Mouse (Mus musculus) embryonic facial prominence, embryonic 10.5 days (tissue): ENCODE measurements at regions not wholly inside any gene's neighbourhood (a gene's known extent, or its start where the extent isn't known, plus 50 kb on each side); places are given as distances from the start of the nearest gene placed in this dataset.
"Not testable (repeated sequence)": the region's sequence is repeated elsewhere in the genome, so short reads cannot be mapped to it uniquely, and the experiment has no call there.

Source experiments
- DNase-seq: peaks from one replicate; pipeline ENCODE4 v3.0.0-alpha.2; 2017; ENCODE audit warnings: low spot score
- H3K27ac ChIP-seq: fragments of 300-500 bp; sonication (generic); replicated peaks from 2 replicates; pipeline ENCODE4 v1.5.1; 2016; ENCODE audit warnings: mild to moderate bottlenecking
- H3K27me3 ChIP-seq: fragments of 300-500 bp; sonication (generic); replicated peaks from 2 replicates; pipeline ENCODE4 v1.6.1; 2016; ENCODE audit warnings: low read depth, mild to moderate bottlenecking; ENCODE audit not compliant: poor library complexity, severe bottlenecking
- H3K36me3 ChIP-seq: fragments of 300-500 bp; sonication (generic); replicated peaks from 2 replicates; pipeline ENCODE4 v1.6.1; 2016; ENCODE audit warnings: mild to moderate bottlenecking, moderate library complexity
- H3K4me1 ChIP-seq: fragments of 300-500 bp; sonication (generic); 2 replicates; pipeline ENCODE4 v1.6.1; 2016
- H3K4me3 ChIP-seq: fragments of 300-500 bp; sonication (generic); 2 replicates; pipeline ENCODE4 v1.5.1; 2016; ENCODE audit warnings: mild to moderate bottlenecking, moderate library complexity
- H3K9me3 ChIP-seq: fragments of 300-500 bp; sonication (generic); 2 replicates; pipeline ENCODE4 v1.6.1; 2016; ENCODE audit warnings: mild to moderate bottlenecking
- WGBS: fragments of 180-500 bp; shearing (Covaris S2); methylation state at CpG from one replicate; pipeline ENCODE4 v1.1.7; 2016; 5-methylcytosine and 5-hydroxymethylcytosine counted together

- H3K4me1 ChIP-seq = no peaks in the 10 kb centered on the region
- H3K36me3 ChIP-seq = no peaks in the 10 kb centered on the region
- WGBS = 93% methylated on average over 2 of the region's 2 CpGs
- no peaks in the 10 kb centered on the region for H3K9me3 ChIP-seq
- no peaks in the 10 kb centered on the region for H3K27me3 ChIP-seq
- H3K4me3 ChIP-seq = no peak overlapping the region
- no peak for DNase-seq
- no peak overlapping the region for H3K27ac ChIP-seq
Measured at GRCm38 (mm10) chr3:5806947-5807575, 56.5 kb downstream of the Gm8797 start.

GRCm38 (mm10) chr3:5811071-5811590 lies 60.5 kb downstream of the Gm8797 start:
- Histone ChIP-seq H3K9me3 (no peaks in the 10 kb centered on the region), H3K36me3 (no peaks in the 10 kb centered on the region), H3K27ac (no peak overlapping the region), H3K4me1 (no peaks in the 10 kb centered on the region), H3K4me3 (no peak overlapping the region), H3K27me3 (no peaks in the 10 kb centered on the region)
- WGBS = 93% methylated on average over 3 of the region's 3 CpGs
- no peak for DNase-seq

GRCm38 (mm10) chr3:5820243-5820642 lies 69.6 kb downstream of the Gm8797 start:
- not testable (repeated sequence) for H3K4me1 ChIP-seq, DNase-seq, H3K27ac ChIP-seq, H3K27me3 ChIP-seq, H3K36me3 ChIP-seq, H3K4me3 ChIP-seq, H3K9me3 ChIP-seq
- 87% methylated on average over 7 of the region's 7 CpGs for WGBS

- not testable (repeated sequence) for H3K9me3 ChIP-seq, DNase-seq, H3K27ac ChIP-seq, H3K36me3 ChIP-seq, H3K4me1 ChIP-seq, H3K27me3 ChIP-seq, H3K4me3 ChIP-seq
- 31% methylated on average over 20 of the region's 20 CpGs for WGBS
Measured at GRCm38 (mm10) chr3:5860237-5860636, 109.6 kb downstream of the Gm8797 start.

- Histone ChIP-seq H3K4me3 (no peak overlapping the region), H3K4me1 (no peaks in the 10 kb centered on the region), H3K27ac (no peak overlapping the region), H3K9me3 (no peaks in the 10 kb centered on the region), H3K27me3 (no peaks in the 10 kb centered on the region), H3K36me3 (no peaks in the 10 kb centered on the region)
- DNase-seq = no peak
- WGBS = 76% methylated on average over 2 of the region's 2 CpGs
Measured at GRCm38 (mm10) chr3:5870407-5870806, 119.8 kb downstream of the Gm8797 start.

GRCm38 (mm10) chr3:5879113-5879512 lies 128.5 kb downstream of the Gm8797 start:
- DNase-seq = no peak
- H3K27me3 ChIP-seq = no peaks in the 10 kb centered on the region
- H3K4me1 ChIP-seq = no peaks in the 10 kb centered on the region
- no peak overlapping the region for H3K27ac ChIP-seq
- no peaks in the 10 kb centered on the region for H3K9me3 ChIP-seq
- H3K36me3 ChIP-seq = no peaks in the 10 kb centered on the region
- no peak overlapping the region for H3K4me3 ChIP-seq

GRCm38 (mm10) chr3:5917536-5917935 lies 166.9 kb downstream of the Gm8797 start:
- Histone ChIP-seq H3K4me1 (no peaks in the 10 kb centered on the region), H3K27me3 (no peaks in the 10 kb centered on the region), H3K9me3 (no peaks in the 10 kb centered on the region), H3K27ac (no peak overlapping the region), H3K4me3 (no peak overlapping the region), H3K36me3 (no peaks in the 10 kb centered on the region)
- DNase-seq = no peak
- 88% methylated on average over 1 of the region's 1 CpGs for WGBS

GRCm38 (mm10) chr3:5950243-5950642 lies 199.6 kb downstream of the Gm8797 start:
- not testable (repeated sequence) for H3K9me3 ChIP-seq, DNase-seq, H3K27me3 ChIP-seq, H3K4me3 ChIP-seq, H3K36me3 ChIP-seq, H3K27ac ChIP-seq, H3K4me1 ChIP-seq
- 92% methylated on average over 11 of the region's 11 CpGs for WGBS

GRCm38 (mm10) chr3:5989011-5989645 lies 238.5 kb downstream of the Gm8797 start:
- H3K36me3 ChIP-seq, H3K4me3 ChIP-seq, H3K9me3 ChIP-seq, DNase-seq, H3K27ac ChIP-seq, H3K27me3 ChIP-seq, H3K4me1 ChIP-seq: not testable (repeated sequence)
- WGBS = 81% methylated on average over 5 of the region's 5 CpGs

- no peak for DNase-seq
- 88% methylated on average over 1 of the region's 1 CpGs for WGBS
- no peak overlapping the region for H3K27ac ChIP-seq
- no peak overlapping the region for H3K4me3 ChIP-seq
- no peaks in the 10 kb centered on the region for H3K36me3 ChIP-seq
- no peaks in the 10 kb centered on the region for H3K9me3 ChIP-seq
- no peaks in the 10 kb centered on the region for H3K4me1 ChIP-seq
- H3K27me3 ChIP-seq = no peaks in the 10 kb centered on the region
Measured at GRCm38 (mm10) chr3:6004423-6004822, 253.8 kb downstream of the Gm8797 start.

GRCm38 (mm10) chr3:6018749-6019148 lies 268.1 kb downstream of the Gm8797 start:
- no peak for DNase-seq
- WGBS = 84% methylated on average over 1 of the region's 1 CpGs
- no peaks in the 10 kb centered on the region for H3K27me3 ChIP-seq
- H3K27ac ChIP-seq = no peak overlapping the region
- H3K4me3 ChIP-seq = no peak overlapping the region
- no peaks in the 10 kb centered on the region for H3K36me3 ChIP-seq
- no peaks in the 10 kb centered on the region for H3K9me3 ChIP-seq
- H3K4me1 ChIP-seq = no peaks in the 10 kb centered on the region

- not testable (repeated sequence) for DNase-seq, H3K27me3 ChIP-seq, H3K4me3 ChIP-seq, H3K27ac ChIP-seq, H3K36me3 ChIP-seq, H3K4me1 ChIP-seq, H3K9me3 ChIP-seq
- 71% methylated on average over 3 of the region's 3 CpGs for WGBS
Measured at GRCm38 (mm10) chr3:6041325-6041724, 290.7 kb downstream of the Gm8797 start.

- Histone ChIP-seq H3K27ac (no peak overlapping the region), H3K27me3 (no peaks in the 10 kb centered on the region), H3K4me3 (no peak overlapping the region), H3K36me3 (no peaks in the 10 kb centered on the region), H3K9me3 (0 out of 2 replicates have a peak, but pooled peaks cover 4% of the 10 kb centered on the region), H3K4me1 (no peaks in the 10 kb centered on the region)
- no peak for DNase-seq
- 92% methylated on average over 4 of the region's 4 CpGs for WGBS
Measured at GRCm38 (mm10) chr3:6049472-6050045, 299.0 kb downstream of the Gm8797 start.
